Mouse (Mus musculus) erythroblast, embryonic 14.5 days (primary cell): ENCODE measurements around the gene Epas1.

Experiments used
- GATA1 ChIP-seq: IDR thresholded peaks from 2 replicates; pipeline ENCODE4 v1.6.1; 2012; ENCODE audit warnings: low read length, inconsistent platforms, mixed read lengths
- TAL1 ChIP-seq: IDR thresholded peaks from 3 replicates; pipeline ENCODE4 v1.6.1; 2012; ENCODE audit warnings: low read length, inconsistent platforms, mixed read lengths

GRCm38 (mm10) chr17:86802351-86802985 lies 49.0 kb downstream of the Epas1 start:
- TF ChIP-seq TAL1 (no peak), GATA1 (no peak)
